Mouse (Mus musculus) urinary bladder, postnatal 4 days (tissue): Measurements from ENCODE around the gene Gm43720.
A peak's percentile ranks its signal among the peaks of the same experiment; 100 is the strongest.

Experiments
- DNase-seq, 2 experiments: peaks; one replicate each; pipeline ENCODE4 v3.0.0; 2021 to 2022; ENCODE audit warnings: low spot score in 2 of 2

Gene Gm43720

GRCm38 (mm10) chr5:138279585-138280424, at the start of gene Gm43720, which contains the start of the genes Gpc2 and Stag3:
Gene Gm43720, minus strand, starts transcription at chr5:138279958.
Gene Gpc2, minus strand, starts transcription at chr5:138280005.
Gene Stag3, plus strand, starts transcription at chr5:138280240.
- peak; percentile 88 to 90 for DNase-seq

GRCm38 (mm10) chr5:138312795-138313194, 33.0 kb upstream of the Gm43720 start:
- no peak for DNase-seq

DNA sequence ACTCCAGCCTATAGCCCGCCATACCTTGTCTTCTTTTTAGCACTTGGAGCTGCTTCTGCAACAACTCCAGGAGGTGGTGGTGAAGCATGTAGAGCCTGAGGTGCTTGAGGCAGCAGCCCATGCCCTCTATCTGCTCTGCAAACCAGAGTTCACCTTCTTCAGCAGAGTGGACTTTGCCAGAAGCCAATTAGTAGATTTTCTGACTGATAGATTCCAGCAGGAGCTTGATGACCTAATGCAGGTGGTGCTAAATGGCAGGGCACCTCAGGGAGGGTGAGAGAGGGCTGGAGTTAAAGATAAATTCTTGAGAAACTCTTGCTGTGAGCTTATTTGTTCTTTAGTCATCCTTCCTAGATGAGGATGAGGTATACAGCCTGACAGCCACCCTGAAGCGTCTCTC, 19.9 kb upstream of the Gm43720 start:
- DNase-seq, result no peak

DNA sequence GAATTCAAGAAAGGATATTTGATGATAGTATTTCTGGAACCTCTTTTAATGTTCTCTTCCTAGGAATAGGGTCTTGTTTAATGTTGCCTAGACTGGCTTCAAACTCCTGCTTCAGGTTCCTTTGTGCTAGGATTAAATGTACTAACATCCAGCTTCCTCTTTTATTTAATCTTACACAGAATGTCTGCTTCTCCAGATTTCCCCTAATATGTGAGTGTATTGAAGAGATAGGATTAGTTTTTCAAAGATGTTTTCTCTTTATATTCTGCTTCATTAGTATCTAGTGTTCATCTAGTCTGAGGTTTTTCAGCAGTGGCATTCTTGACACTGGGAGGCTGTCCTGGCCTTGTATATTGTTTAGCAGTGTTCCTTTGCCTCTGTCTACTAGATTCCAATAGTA, 14.4 kb upstream of the Gm43720 start:
- no peak for DNase-seq

- no peak for DNase-seq
These were observed 11.9 kb upstream of the Gm43720 start for GRCm38 (mm10) chr5:138291638-138292037.

- no peak for DNase-seq
These were observed 8.1 kb upstream of the Gm43720 start for GRCm38 (mm10) chr5:138287861-138288260.

GRCm38 (mm10) chr5:138283540-138283939, 3.8 kb upstream of the Gm43720 start:
- no peak for DNase-seq

GRCm38 (mm10) chr5:138281798-138282197, 2.0 kb upstream of the Gm43720 start:
- no peak for DNase-seq

DNA sequence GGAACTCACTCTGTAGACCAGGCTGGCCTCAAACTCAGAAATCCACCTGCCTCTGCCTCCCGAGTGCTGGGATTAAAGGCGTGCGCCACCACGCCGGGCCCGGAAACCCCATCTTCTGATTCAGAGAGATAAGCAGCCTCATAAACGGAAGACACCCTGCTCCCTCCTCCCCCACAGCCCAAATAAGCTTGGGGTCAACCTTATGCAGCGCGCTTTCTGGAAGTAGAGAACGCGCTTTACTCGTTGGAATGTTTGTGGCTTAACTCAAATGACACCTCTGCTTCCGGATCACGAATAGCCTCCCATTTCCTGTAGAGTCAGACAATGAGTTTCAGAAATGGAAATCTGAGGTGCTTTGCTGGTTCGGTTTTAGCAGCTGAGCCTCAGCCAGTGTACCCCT, 1.1 kb upstream of the Gm43720 start:
- no peak for DNase-seq

DNA sequence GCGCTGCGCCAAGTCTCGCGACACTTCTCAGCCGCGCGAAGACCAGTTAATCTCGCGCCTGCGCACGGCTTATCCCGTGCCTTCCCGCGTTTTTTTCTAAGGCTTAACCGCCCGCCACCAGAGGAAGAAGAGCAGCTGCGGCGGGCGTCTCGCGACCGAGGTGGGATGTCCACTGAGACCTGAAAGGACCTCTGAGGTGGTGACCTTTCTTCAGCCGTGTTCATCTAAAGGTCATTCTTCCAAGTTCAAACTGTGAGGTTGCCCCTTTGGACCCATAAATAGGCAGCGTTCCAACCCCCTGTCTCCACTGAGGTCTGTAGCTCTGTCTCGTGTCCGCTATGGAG, 639 bp upstream of the Gm43720 start:
- no peak for DNase-seq

- no peak for DNase-seq
These were observed 1.8 kb downstream of the Gm43720 start for GRCm38 (mm10) chr5:138277994-138278393.

DNA sequence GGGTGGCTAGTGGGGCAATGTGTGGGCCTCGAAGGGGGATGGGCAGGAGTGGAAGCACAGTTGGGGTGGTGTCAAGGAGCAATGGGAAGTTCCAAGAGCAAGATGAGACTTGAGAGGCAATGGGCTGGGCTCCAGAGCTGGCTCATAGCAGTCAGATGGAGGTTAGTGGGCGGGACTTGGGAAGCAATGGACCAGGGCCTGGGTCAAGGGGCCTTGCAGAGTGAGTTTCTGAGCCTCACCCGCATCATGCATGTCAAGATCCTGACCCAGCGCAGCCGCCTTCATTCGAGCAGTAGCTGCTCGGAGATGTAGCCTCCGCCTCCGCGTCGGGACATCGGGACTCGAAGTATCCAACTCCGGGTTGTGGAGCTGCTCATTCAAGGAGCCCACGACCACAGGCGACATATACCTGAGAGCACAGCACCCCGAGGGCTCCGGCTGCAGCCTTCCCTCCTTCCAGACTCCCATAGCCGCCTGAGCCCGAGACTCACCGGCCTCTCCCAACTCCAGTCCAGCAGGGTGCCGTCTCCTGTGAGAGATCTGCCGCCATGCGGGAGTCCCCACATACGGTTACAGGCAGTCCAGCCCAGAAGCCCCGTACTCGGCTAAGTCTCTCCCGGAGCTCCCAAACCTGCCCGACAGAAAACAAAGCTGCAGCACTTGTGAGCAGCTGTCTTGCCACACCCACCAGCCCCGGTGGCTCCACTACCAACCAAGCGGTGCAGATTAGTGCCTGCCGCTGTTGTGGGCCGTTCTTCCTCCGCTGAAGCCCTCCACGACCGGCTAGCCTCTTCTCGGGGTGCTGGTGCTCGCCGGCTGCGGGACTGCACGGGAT, 4.3 kb downstream of the Gm43720 start:
- DNase-seq, result no peak

DNA sequence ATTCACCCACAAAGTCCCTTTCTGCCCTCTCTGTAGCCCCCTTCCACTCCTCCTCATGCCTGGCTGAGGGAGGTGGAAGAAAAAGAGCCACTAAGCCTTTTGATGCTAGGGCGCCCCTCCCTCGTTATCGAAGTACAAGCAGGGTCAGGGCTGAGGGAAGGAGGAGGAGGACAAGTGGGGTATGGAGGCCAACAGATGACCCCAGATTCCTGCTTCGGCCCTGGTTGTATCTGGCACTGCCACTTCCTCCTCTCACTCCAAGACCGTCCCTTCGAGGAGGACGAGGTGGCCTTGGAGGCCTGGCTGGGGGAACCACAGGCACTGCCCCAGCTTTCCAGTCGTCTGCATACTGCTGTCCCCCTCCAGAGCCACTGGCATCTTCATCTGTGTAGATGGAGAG, 5.6 kb downstream of the Gm43720 start:
- DNase-seq, result no peak

- DNase-seq, result no peak
These were observed 7.3 kb downstream of the Gm43720 start, which contains the start of gene Gal3st4 for GRCm38 (mm10) chr5:138272409-138272923. Gene Gal3st4, minus strand, starts transcription at chr5:138272840.

GRCm38 (mm10) chr5:138271232-138271631, 8.5 kb downstream of the Gm43720 start:
- no peak for DNase-seq

GRCm38 (mm10) chr5:138268980-138269379, 10.8 kb downstream of the Gm43720 start:
- no peak for DNase-seq

DNA sequence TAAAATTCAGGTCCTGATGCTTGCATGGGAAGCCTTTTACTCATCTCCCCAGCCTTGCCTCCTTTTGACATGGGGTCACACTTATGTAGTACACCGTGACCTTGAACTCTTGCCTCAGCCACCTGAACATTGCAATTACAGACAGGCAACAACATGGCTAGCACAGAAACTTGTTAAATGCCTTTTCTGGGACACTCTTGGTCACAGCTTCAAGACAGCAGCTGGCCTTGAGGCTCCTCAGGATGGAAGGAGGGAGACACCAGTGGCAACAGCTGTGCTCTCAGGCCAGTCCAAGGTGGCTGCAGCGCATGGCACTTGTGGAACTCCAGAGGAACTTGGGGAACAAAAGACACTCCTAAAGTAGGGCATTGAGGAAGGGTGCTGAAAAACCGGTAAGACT, 12.6 kb downstream of the Gm43720 start:
- DNase-seq, result no peak

- DNase-seq, result no peak
These were observed 14.0 kb downstream of the Gm43720 start for GRCm38 (mm10) chr5:138265712-138266111.

- no peak for DNase-seq
These were observed 15.6 kb downstream of the Gm43720 start for GRCm38 (mm10) chr5:138264207-138264578.

GRCm38 (mm10) chr5:138263260-138264206, 16.2 kb downstream of the Gm43720 start, which contains the start of gene BC037034:
Gene BC037034, minus strand, starts transcription at chr5:138264033.
- peak; percentile 85 to 93 for DNase-seq

DNA sequence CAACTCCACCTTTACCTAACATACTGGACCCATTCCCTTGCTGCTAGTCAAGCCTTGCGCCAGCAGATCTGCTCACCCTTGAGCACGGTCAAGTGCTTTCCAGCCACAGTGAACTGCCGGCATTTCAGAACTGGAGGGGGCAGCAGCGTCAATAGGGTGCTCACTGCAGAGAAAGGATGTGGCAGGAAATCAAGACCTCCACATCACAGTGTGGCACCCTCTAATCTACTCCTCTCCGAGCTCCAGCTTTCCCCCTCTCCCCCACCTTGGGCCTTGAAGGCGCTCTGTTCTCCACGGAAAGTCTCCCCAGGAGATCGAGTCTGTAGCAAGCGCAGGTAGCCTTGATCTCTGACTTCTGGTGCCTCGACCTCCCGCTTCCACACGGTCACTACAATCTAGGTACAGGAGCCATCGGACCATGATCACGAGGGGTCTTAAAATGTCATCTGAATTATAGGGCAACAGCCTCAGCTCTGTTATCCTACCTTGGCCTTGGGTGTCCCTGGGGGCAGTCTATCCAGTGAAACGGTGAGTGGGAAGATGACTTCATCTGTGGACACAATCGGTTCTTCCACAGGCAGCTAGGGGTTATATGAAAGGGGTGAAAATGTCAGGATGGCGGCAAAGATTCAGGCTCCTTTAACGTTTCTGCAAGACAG, 17.0 kb downstream of the Gm43720 start:
- DNase-seq, result no peak
